ENCODE assay signal across 8 mouse cellular contexts in genomic region chr15:84105105-84105923, GRCm38 (mm10). TPM values are rescaled to one million over a fixed set of nuclear protein-coding genes. Genes with fewer than 3 reads are reported as not detected.
A peak's percentile ranks its signal among the peaks of the same experiment; 100 is the strongest.
DNase-seq lines count a peak whose midpoint lies in the region; ATAC-seq and TF ChIP-seq lines count a peak whose summit lies in the region.

Gene Sult4a1 (minus strand): TSS chr15:84105754.

- ATAC-seq in G1E (ENCODE audit: extremely low read depth, insufficient number of reproducible peaks, low FRiP score, poor library complexity, severe bottlenecking) = no peak
- ATAC-seq in hindbrain, embryonic 16.5 days = peak; percentile 68
- ATAC-seq in liver, embryonic 13.5 days (ENCODE audit: low read depth) = no peak

- peak within 1 kb of the TSS; percentile 85 for H3K9ac ChIP-seq in hindbrain, embryonic 16.5 days (ENCODE audit: low read depth, low read length)
- H3K9ac ChIP-seq in liver, embryonic 13.5 days = no peak within 1 kb of the TSS

- H3K27me3 ChIP-seq in heart, embryonic 10.5 days (ENCODE audit: insufficient read depth, poor library complexity, severe bottlenecking) = peaks cover 58% of the 10 kb centered on the region
- no peaks in the 10 kb centered on the region for H3K27me3 ChIP-seq in G1E (ENCODE audit: insufficient read depth, low read length)
- peaks cover 5% of the 10 kb centered on the region; the same call in 1 of the 2 replicates for H3K27me3 ChIP-seq in hindbrain, embryonic 16.5 days (replicated peaks; ENCODE audit: control insufficient read depth, insufficient read depth, low read length)
- H3K27me3 ChIP-seq in liver, embryonic 13.5 days = peaks cover 51% of the 10 kb centered on the region

- peaks cover 8% of the 10 kb centered on the region for H3K4me1 ChIP-seq in heart, embryonic 10.5 days
- H3K4me1 ChIP-seq in G1E (ENCODE audit: insufficient read depth, low read depth, low read length) = no peaks in the 10 kb centered on the region
- peaks cover 28% of the 10 kb centered on the region for H3K4me1 ChIP-seq in hindbrain, embryonic 16.5 days (ENCODE audit: control insufficient read depth, insufficient read depth, low read depth, low read length)
- H3K4me1 ChIP-seq in liver, embryonic 13.5 days (replicated peaks) = peaks cover 8% of the 10 kb centered on the region

- 1% methylated on average over 77 of the region's 77 CpGs for WGBS in heart, embryonic 10.5 days
- WGBS in hindbrain, embryonic 16.5 days = 2% methylated on average over 70 of the region's 77 CpGs
- 2% methylated on average over 77 of the region's 77 CpGs for WGBS in liver, embryonic 13.5 days (ENCODE audit: insufficient replicate concordance)

- peak within 1 kb of the TSS; percentile 79 for H3K4me2 ChIP-seq in hindbrain, embryonic 16.5 days (ENCODE audit: low read length)
- peak within 1 kb of the TSS; percentile 64 for H3K4me2 ChIP-seq in liver, embryonic 13.5 days

- H3K9me3 ChIP-seq in heart, embryonic 10.5 days = no peaks in the 10 kb centered on the region
- peaks cover 87% of the 10 kb centered on the region for H3K9me3 ChIP-seq in G1E (replicated peaks)
- no peaks in the 10 kb centered on the region for H3K9me3 ChIP-seq in hindbrain, embryonic 16.5 days (ENCODE audit: control insufficient read depth, low read length)
- no peaks in the 10 kb centered on the region for H3K9me3 ChIP-seq in liver, embryonic 13.5 days (replicated peaks)

- H3K4me3 ChIP-seq in heart, embryonic 10.5 days = peak within 1 kb of the TSS; percentile 64
- H3K4me3 ChIP-seq in G1E (ENCODE audit: low read depth, low read length) = peak within 1 kb of the TSS; percentile 23; the same call in 1 of the 2 replicates
- peak within 1 kb of the TSS; percentile 73 for H3K4me3 ChIP-seq in hindbrain, embryonic 16.5 days (ENCODE audit: low read length)
- peak within 1 kb of the TSS; percentile 51 for H3K4me3 ChIP-seq in liver, embryonic 13.5 days (replicated peaks)

- DNase-seq in heart, embryonic 10.5 days (ENCODE audit: low spot score) = no peak
- DNase-seq in heart, postnatal 14 days = no peak
- no peak for DNase-seq in G1E (ENCODE audit: low spot score)
- peak; percentile 61 for DNase-seq in embryo, embryonic 11 days
- no peak for DNase-seq in liver, embryonic 13.5 days
- peak; percentile 46 to 62 for DNase-seq in right cerebral cortex, postnatal 36 days (ENCODE audit: low spot score in 2 of 2)
- no peak for DNase-seq in T-cell, adult 2 months (ENCODE audit: low spot score)

- intact Hi-C loops in heart, postnatal 14 days (cut with DNase I) = no loop called here

- TF ChIP-seq CTCF in G1E (IDR thresholded peaks at IDR 0.05; ENCODE audit: low read depth, low read length) = no peak

- no peak within 1 kb of the TSS for H3K27ac ChIP-seq in heart, embryonic 10.5 days
- H3K27ac ChIP-seq in hindbrain, embryonic 16.5 days (ENCODE audit: low read depth, low read length) = peak within 1 kb of the TSS; percentile 71
- H3K27ac ChIP-seq in liver, embryonic 13.5 days = no peak within 1 kb of the TSS

- no peaks in the 10 kb centered on the region for H3K36me3 ChIP-seq in heart, embryonic 10.5 days
- H3K36me3 ChIP-seq in G1E (replicated peaks) = no peaks in the 10 kb centered on the region
- H3K36me3 ChIP-seq in hindbrain, embryonic 16.5 days (ENCODE audit: control insufficient read depth, insufficient read depth, low read length) = no peaks in the 10 kb centered on the region
- H3K36me3 ChIP-seq in liver, embryonic 13.5 days = no peaks in the 10 kb centered on the region

RNA-seq across cellular contexts. Expression of gene Sult4a1, which starts in this region (rescaled TPM):
- polyA plus RNA-seq in heart, embryonic 10.5 days (2016; fragmentation: Nextera tagmentation; extraction: Ambion mirVana) = 0.86 and 1.8 TPM in 2 replicates
- under 1 TPM; 0.14 to 0.17 TPM for total RNA-seq in heart, postnatal 14 days (2021)
- total RNA-seq in G1E (2014; fragmentation: Nextera tagmentation) (not detected in 2 replicates), G1E (2017) (not detected in 2 replicates)
- 0.02 TPM in 1 of 2 replicates, not detected in the other for polyA plus RNA-seq in G1E (2012)
- 138 and 143 TPM in 2 replicates for polyA plus RNA-seq in hindbrain, embryonic 16.5 days (2015; fragmentation: Nextera tagmentation; extraction: Ambion mirVana)
- 0.12 and 0.24 TPM in 2 replicates for polyA plus RNA-seq in liver, embryonic 13.5 days (2015; fragmentation: Nextera tagmentation; extraction: Ambion mirVana)

Comparison
In these comparisons a context has a peak if more than half of its experiments do, and no peak if none do; other contexts are left out.
1. RNA of gene Sult4a1 (polyA plus RNA-seq): 138 to 143 TPM in hindbrain, embryonic 16.5 days; 0.86 to 1.8 TPM in heart, embryonic 10.5 days, 0.12 to 0.24 TPM in liver, embryonic 13.5 days and 0.02 TPM in G1E; every median in the first group is over 10 times any median in the second.
2. DNase-seq: peak in embryo, embryonic 11 days (single experiment) and right cerebral cortex, postnatal 36 days (2 of 2); none in heart, embryonic 10.5 days (single experiment), heart, postnatal 14 days (0 of 2), G1E (single experiment), liver, embryonic 13.5 days (single experiment) and T-cell, adult 2 months (single experiment).
3. H3K4me3 ChIP-seq: peak in every context shown above with its lines; median percentile 73 in hindbrain, embryonic 16.5 days; 64 in heart, embryonic 10.5 days; 51 in liver, embryonic 13.5 days; 23 in G1E.